Mouse (Mus musculus) forebrain, embryonic 14.5 days (tissue): ENCODE data around the gene Dut. TPM values are rescaled to one million over a fixed set of nuclear protein-coding genes. Genes with fewer than 3 reads are reported as not detected.

ENCODE experiments used
- ATAC-seq: fragments of 200-750 bp; cut with Nextera tagmentation; 2 replicates; pipeline ENCODE4 v1.8.0; 2017; ENCODE audit warnings: mild to moderate bottlenecking, moderate library complexity
- DNase-seq: peaks from one replicate; pipeline ENCODE4 v3.0.0-alpha.2; 2015; ENCODE audit warnings: low spot score
- H3K27ac ChIP-seq: fragments of 300-500 bp; sonication (generic); 2 replicates; pipeline ENCODE4 v1.5.1; 2014; ENCODE audit warnings: low read depth, mild to moderate bottlenecking, control low read depth, low read length, moderate library complexity
- H3K27me3 ChIP-seq: fragments of 300-500 bp; sonication (generic); replicated peaks from 2 replicates; pipeline ENCODE4 v1.6.1; 2014; ENCODE audit warnings: low read length, control low read depth, mixed read lengths; ENCODE audit not compliant: control insufficient read depth, insufficient read depth
- H3K36me3 ChIP-seq: fragments of 300-500 bp; sonication (generic); 2 replicates; pipeline ENCODE4 v1.6.1; 2014; ENCODE audit warnings: low read length, control low read depth; ENCODE audit not compliant: control insufficient read depth, insufficient read depth
- H3K4me1 ChIP-seq: fragments of 300-500 bp; sonication (generic); 2 replicates; pipeline ENCODE4 v1.6.1; 2014; ENCODE audit warnings: antibody characterized with exemption, low read length, control low read depth; ENCODE audit not compliant: control insufficient read depth, insufficient read depth
- H3K4me2 ChIP-seq: fragments of 300-500 bp; sonication (generic); 2 replicates; pipeline ENCODE4 v1.6.1; 2014; ENCODE audit warnings: mild to moderate bottlenecking, control low read depth, low read length
- H3K4me3 ChIP-seq: fragments of 300-500 bp; sonication (generic); 2 replicates; pipeline ENCODE4 v1.5.1; 2014; ENCODE audit warnings: low read depth, low read length, control low read depth
- H3K9ac ChIP-seq: fragments of 300-500 bp; sonication (generic); 2 replicates; pipeline ENCODE4 v1.6.1; 2014; ENCODE audit warnings: mild to moderate bottlenecking, low read length, control low read depth, moderate library complexity
- H3K9me3 ChIP-seq: fragments of 300-500 bp; sonication (generic); replicated peaks from 2 replicates; pipeline ENCODE4 v1.6.1; 2016; ENCODE audit warnings: low read length, control low read depth, mixed read lengths; ENCODE audit not compliant: control insufficient read depth
- WGBS: fragments of 180-500 bp; shearing (Covaris S2); extraction: QIAGEN DNeasy Blood & Tissue Kit; methylation state at CpG from one replicate; pipeline ENCODE4 v1.1.7; 2014; 5-methylcytosine and 5-hydroxymethylcytosine counted together
- polyA plus RNA-seq: library from polyadenylated mRNA; unstranded; fragments of >200 nt; fragmentation: Nextera tagmentation; extraction: Ambion mirVana; gene quantifications from 2 replicates; pipeline ENCODE4 v1.2.1, GENCODE M21; 2014

Gene Dut
- polyA plus RNA-seq, result 127 and 151 TPM in 2 replicates

GRCm38 (mm10) chr2:125247108-125247961 is at the start of gene Dut:
Gene Dut, plus strand, starts transcription at chr2:125247190.
- no peaks in the 10 kb centered on the region for H3K9me3 ChIP-seq
- ATAC-seq (peak; percentile 99), DNase-seq (peak; percentile 97)
- H3K9ac ChIP-seq, result peak within 1 kb of the TSS; percentile 87
- peak within 1 kb of the TSS; percentile 86 for H3K27ac ChIP-seq
- H3K4me2 ChIP-seq, result peak within 1 kb of the TSS; percentile 76
- no peaks in the 10 kb centered on the region for H3K27me3 ChIP-seq
- WGBS, result under 1% methylated on average over 80 of the region's 96 CpGs
- H3K4me3 ChIP-seq, result peak within 1 kb of the TSS; percentile 70
- peaks cover 10% of the 10 kb centered on the region for H3K4me1 ChIP-seq
- H3K36me3 ChIP-seq, result 0 out of 2 replicates have a peak, but pooled peaks cover 8% of the 10 kb centered on the region

GRCm38 (mm10) chr2:125208894-125209596 is 37.9 kb upstream of the Dut start:
- ATAC-seq (peak; percentile 86), DNase-seq (peak; percentile 58)
- Histone ChIP-seq H3K4me2 (no peak overlapping the region), H3K27ac (no peak overlapping the region), H3K27me3 (no peaks in the 10 kb centered on the region), H3K9me3 (no peaks in the 10 kb centered on the region), H3K36me3 (no peaks in the 10 kb centered on the region), H3K4me1 (0 out of 2 replicates have a peak, but pooled peaks cover 2% of the 10 kb centered on the region), H3K9ac (no peak overlapping the region), H3K4me3 (no peak overlapping the region)
- WGBS, result 70% methylated on average over 14 of the region's 14 CpGs

GRCm38 (mm10) chr2:125211831-125212510 is 35.0 kb upstream of the Dut start:
- no peaks in the 10 kb centered on the region for H3K36me3 ChIP-seq
- DNase-seq (peak; percentile 12), ATAC-seq (no peak)
- no peak overlapping the region for H3K27ac ChIP-seq
- no peak overlapping the region for H3K4me3 ChIP-seq
- no peak overlapping the region for H3K9ac ChIP-seq
- H3K27me3 ChIP-seq, result no peaks in the 10 kb centered on the region
- H3K9me3 ChIP-seq, result no peaks in the 10 kb centered on the region
- no peak overlapping the region for H3K4me2 ChIP-seq
- 64% methylated on average over 10 of the region's 10 CpGs for WGBS
- H3K4me1 ChIP-seq, result 0 out of 2 replicates have a peak, but pooled peaks cover 2% of the 10 kb centered on the region

GRCm38 (mm10) chr2:125214592-125214991 is 32.4 kb upstream of the Dut start:
- ATAC-seq (peak; percentile 55; the same call in 1 of the 2 replicates), DNase-seq (peak; percentile 90)
- Histone ChIP-seq H3K9ac (no peak overlapping the region), H3K27me3 (no peaks in the 10 kb centered on the region), H3K4me1 (0 out of 2 replicates have a peak, but pooled peaks cover 1% of the 10 kb centered on the region), H3K9me3 (no peaks in the 10 kb centered on the region), H3K4me3 (no peak overlapping the region), H3K27ac (no peak overlapping the region), H3K36me3 (no peaks in the 10 kb centered on the region), H3K4me2 (no peak overlapping the region)
- 4% methylated on average over 3 of the region's 3 CpGs for WGBS

GRCm38 (mm10) chr2:125217286-125217685 is 29.7 kb upstream of the Dut start:
- H3K9ac ChIP-seq, result no peak overlapping the region
- no peak overlapping the region for H3K4me2 ChIP-seq
- no peaks in the 10 kb centered on the region for H3K36me3 ChIP-seq
- WGBS, result 81% methylated on average over 6 of the region's 6 CpGs
- H3K4me3 ChIP-seq, result no peak overlapping the region
- no peak for DNase-seq
- no peak overlapping the region for H3K27ac ChIP-seq
- no peaks in the 10 kb centered on the region for H3K9me3 ChIP-seq
- no peaks in the 10 kb centered on the region for H3K4me1 ChIP-seq
- H3K27me3 ChIP-seq, result no peaks in the 10 kb centered on the region
- ATAC-seq, result no peak

- Histone ChIP-seq H3K9ac (no peak overlapping the region), H3K4me1 (no peaks in the 10 kb centered on the region), H3K4me3 (no peak overlapping the region), H3K4me2 (no peak overlapping the region), H3K36me3 (no peaks in the 10 kb centered on the region), H3K27ac (no peak overlapping the region), H3K9me3 (no peaks in the 10 kb centered on the region), H3K27me3 (no peaks in the 10 kb centered on the region)
- ATAC-seq (no peak), DNase-seq (no peak)
- 84% methylated on average over 1 of the region's 1 CpGs for WGBS
These were observed 28.4 kb upstream of the Dut start for GRCm38 (mm10) chr2:125218566-125218965.

- ATAC-seq (no peak), DNase-seq (peak; percentile 11)
- Histone ChIP-seq H3K4me2 (no peak overlapping the region), H3K27ac (no peak overlapping the region), H3K36me3 (no peaks in the 10 kb centered on the region), H3K4me3 (no peak overlapping the region), H3K9ac (no peak overlapping the region), H3K4me1 (no peaks in the 10 kb centered on the region), H3K9me3 (no peaks in the 10 kb centered on the region), H3K27me3 (no peaks in the 10 kb centered on the region)
- WGBS, result 71% methylated on average over 3 of the region's 3 CpGs
These were observed 27.7 kb upstream of the Dut start for GRCm38 (mm10) chr2:125219268-125219667.

- H3K4me3 ChIP-seq, result no peak overlapping the region
- 86% methylated on average over 1 of the region's 1 CpGs for WGBS
- no peak for DNase-seq
These were observed 25.3 kb upstream of the Dut start for GRCm38 (mm10) chr2:125221673-125222072.

More at GRCm38 (mm10) chr2:125221673-125222072, 25.3 kb upstream of the Dut start:
- Histone ChIP-seq H3K36me3 (no peaks in the 10 kb centered on the region), H3K9me3 (no peaks in the 10 kb centered on the region), H3K9ac (no peak overlapping the region), H3K4me1 (no peaks in the 10 kb centered on the region), H3K4me2 (no peak overlapping the region), H3K27ac (no peak overlapping the region), H3K27me3 (no peaks in the 10 kb centered on the region)
- ATAC-seq, result no peak
